19 mouse cellular contexts compared by ENCODE assay signal in the genomic region with DNA sequence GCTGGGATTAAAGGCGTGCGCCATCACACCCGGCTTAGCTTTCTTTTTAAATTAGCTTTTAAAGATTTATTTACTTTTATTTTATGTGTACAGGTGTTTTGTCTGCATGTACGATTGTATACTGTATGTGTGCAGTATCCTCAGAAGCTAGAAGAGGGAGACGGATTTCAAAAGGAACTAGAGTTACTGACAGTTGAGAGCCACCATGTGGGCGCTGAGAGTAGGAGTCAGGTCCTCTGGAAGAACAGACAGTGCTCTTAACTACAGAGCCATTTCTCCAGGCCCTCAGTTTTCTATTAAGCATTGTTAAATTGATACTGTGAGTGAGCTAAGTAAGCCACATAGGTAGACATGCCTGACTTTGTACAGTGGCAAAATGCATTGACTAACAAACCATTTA.
DNase-seq lines count a peak whose midpoint lies in the region; ATAC-seq and TF ChIP-seq lines count a peak whose summit lies in the region.
"Had no signal": no experiment of that assay in that cellular context is flagged by ENCODE, and none has a peak within 500 bp of the region (broad histone marks: within the 10 kb centered on the region; RNA-seq: fewer than 3 reads in every experiment).

No protein-coding gene starts in this region.

- H3K9ac ChIP-seq in heart, adult 2 months (ENCODE audit: low read depth, low read length), result no peak overlapping the region
- H3K9ac ChIP-seq in midbrain, postnatal 0 days (replicated peaks; ENCODE audit: low read length, poor library complexity, severe bottlenecking), result no peak overlapping the region
- H3K9ac ChIP-seq in forebrain, postnatal 0 days, result no peak overlapping the region
- H3K9ac ChIP-seq: embryonic facial prominence, embryonic 12.5 days; heart, embryonic 12.5 days had no signal

- TF ChIP-seq POLR2A in heart, adult 2 months (IDR thresholded peaks at IDR 0.05; ENCODE audit: insufficient read depth, low read depth, low read length), result no peak

- no peaks in the 10 kb centered on the region for H3K9me3 ChIP-seq in midbrain, postnatal 0 days (ENCODE audit: low read length)
- no peaks in the 10 kb centered on the region for H3K9me3 ChIP-seq in midbrain, embryonic 10.5 days (replicated peaks)
- no peaks in the 10 kb centered on the region for H3K9me3 ChIP-seq in forebrain, postnatal 0 days (ENCODE audit: low read length)
- H3K9me3 ChIP-seq: embryonic facial prominence, embryonic 12.5 days; G1E; heart, embryonic 12.5 days had no signal

- H3K4me3 ChIP-seq in heart, adult 2 months, result no peak overlapping the region
- no peak overlapping the region for H3K4me3 ChIP-seq in midbrain, postnatal 0 days (ENCODE audit: low read depth, low read length)
- H3K4me3 ChIP-seq in midbrain, embryonic 10.5 days, result no peak overlapping the region
- H3K4me3 ChIP-seq in forebrain, postnatal 0 days (ENCODE audit: low read depth, low read length), result no peak overlapping the region
- H3K4me3 ChIP-seq: embryonic facial prominence, embryonic 12.5 days; heart, embryonic 12.5 days had no signal

- no peak overlapping the region for H3K27ac ChIP-seq in heart, adult 2 months
- no peak overlapping the region for H3K27ac ChIP-seq in midbrain, postnatal 0 days (ENCODE audit: low read depth, low read length)
- no peak overlapping the region for H3K27ac ChIP-seq in midbrain, embryonic 10.5 days (replicated peaks)
- H3K27ac ChIP-seq in forebrain, postnatal 0 days (ENCODE audit: low read depth, low read length), result no peak overlapping the region
- H3K27ac ChIP-seq: embryonic facial prominence, embryonic 12.5 days had no signal

- intact Hi-C loops in heart, adult 2 months (cut with DNase I), result no loop called here

- ATAC-seq in midbrain, postnatal 0 days (ENCODE audit: low FRiP score), result no peak
- no peak for ATAC-seq in forebrain, postnatal 0 days
- ATAC-seq: forebrain, embryonic 16.5 days; hindbrain, embryonic 16.5 days; Patski had no signal

- no peak overlapping the region for H3K4me2 ChIP-seq in midbrain, postnatal 0 days (ENCODE audit: low read depth, low read length, poor library complexity, severe bottlenecking)
- no peak overlapping the region for H3K4me2 ChIP-seq in forebrain, postnatal 0 days (ENCODE audit: low read depth)
- H3K4me2 ChIP-seq: embryonic facial prominence, embryonic 12.5 days; heart, embryonic 12.5 days had no signal

- H3K36me3 ChIP-seq in heart, adult 2 months (ENCODE audit: control insufficient read depth, insufficient read depth, low read length), result no peaks in the 10 kb centered on the region
- H3K36me3 ChIP-seq in midbrain, postnatal 0 days (ENCODE audit: insufficient read depth, low read length), result no peaks in the 10 kb centered on the region
- no peaks in the 10 kb centered on the region for H3K36me3 ChIP-seq in midbrain, embryonic 10.5 days
- no peaks in the 10 kb centered on the region for H3K36me3 ChIP-seq in forebrain, postnatal 0 days (ENCODE audit: insufficient read depth)
- H3K36me3 ChIP-seq: embryonic facial prominence, embryonic 12.5 days; G1E; heart, embryonic 12.5 days had no signal

- TF ChIP-seq EP300 in heart, adult 2 months (IDR thresholded peaks at IDR 0.05; ENCODE audit: insufficient read depth, low read depth, low read length), result no peak

- 93% methylated on average over 6 of the region's 6 CpGs for WGBS in heart, adult 2 months
- 87% methylated on average over 6 of the region's 6 CpGs for WGBS in midbrain, postnatal 0 days
- WGBS in midbrain, embryonic 10.5 days, result 87% methylated on average over 6 of the region's 6 CpGs
- WGBS in forebrain, postnatal 0 days, result 83% methylated on average over 6 of the region's 6 CpGs

- H3K4me1 ChIP-seq in heart, adult 2 months (ENCODE audit: control insufficient read depth, insufficient read depth, low read length), result peaks cover 19% of the 10 kb centered on the region
- no peaks in the 10 kb centered on the region for H3K4me1 ChIP-seq in midbrain, postnatal 0 days (ENCODE audit: insufficient read depth, low read length)
- peaks cover 12% of the 10 kb centered on the region; the same call in 1 of the 2 replicates for H3K4me1 ChIP-seq in midbrain, embryonic 10.5 days
- H3K4me1 ChIP-seq in forebrain, postnatal 0 days (ENCODE audit: insufficient read depth), result no peaks in the 10 kb centered on the region

- peak; percentile 43 for TF ChIP-seq CTCF in heart, adult 2 months (IDR thresholded peaks at IDR 0.05)
- peak; percentile 40 for TF ChIP-seq CTCF in midbrain, postnatal 0 days (IDR thresholded peaks at IDR 0.05)
- no peak for TF ChIP-seq CTCF in forebrain, postnatal 0 days (IDR thresholded peaks at IDR 0.05; ENCODE audit: low read depth)

- no peak for DNase-seq in heart, adult 2 months
- DNase-seq in heart, postnatal 4 days, result no peak
- DNase-seq in midbrain, postnatal 0 days (ENCODE audit: low spot score), result no peak
- DNase-seq in midbrain, embryonic 10.5 days (ENCODE audit: low spot score), result no peak
- peak; percentile 38 for DNase-seq in R1 (ENCODE audit: low read depth, low spot score)
- DNase-seq in forebrain, postnatal 0 days, result no peak
- DNase-seq in embryo, embryonic 9.5 days (ENCODE audit: extremely low spot score), result no peak
- DNase-seq: adrenal gland, postnatal 10 days; cerebellum, adult 11 months; cerebellum, adult 8-10 months; cerebellum, postnatal 14 days; heart, adult 18-20 months; kidney, adult 2 months had no signal

- no peaks in the 10 kb centered on the region for H3K27me3 ChIP-seq in heart, adult 2 months (ENCODE audit: control insufficient read depth, insufficient read depth, low read length)
- H3K27me3 ChIP-seq in midbrain, postnatal 0 days (ENCODE audit: insufficient read depth, low read length), result no peaks in the 10 kb centered on the region
- no peaks in the 10 kb centered on the region for H3K27me3 ChIP-seq in midbrain, embryonic 10.5 days (ENCODE audit: low read depth, poor library complexity, severe bottlenecking)
- no peaks in the 10 kb centered on the region for H3K27me3 ChIP-seq in forebrain, postnatal 0 days (ENCODE audit: insufficient read depth, low read length)
- H3K27me3 ChIP-seq: embryonic facial prominence, embryonic 12.5 days; heart, embryonic 12.5 days; Patski had no signal

- no peaks in the 10 kb centered on the region for H3K79me2 ChIP-seq in heart, adult 2 months (replicated peaks; ENCODE audit: control insufficient read depth, insufficient read depth, low read length)
